Mouse (Mus musculus) mouse embryonic stem cell (cell line): ENCODE results near the gene Gdi1.
"Not testable (repeated sequence)": the region's sequence is repeated elsewhere in the genome, so short reads cannot be mapped to it uniquely, and the experiment has no call there.

Experiments
- in situ Hi-C, 2 experiments: fragments of 300-500 bp; cut with MboI; formaldehyde crosslinking; loops; 1 replicate in 1 of 2; 3 replicates in 1 of 2; pipeline ENCODE4 v1.14.3; 2019 to 2020; ENCODE audit warnings: low sequenced_read_pairs in 2 of 2, low pct_unique_long_range_greater_than_20kb in 1 of 2, mixed read lengths in 1 of 2; ENCODE audit not compliant: unreplicated experiment in 1 of 2

Gdi1 gene

GRCm38 (mm10) chrX:74312540-74313464 is 8.0 kb downstream of the Gdi1 start, which contains the start of gene Fam50a:
TSS of gene Fam50a (plus strand) at chrX:74313033.
- in situ Hi-C loops = no loop called here

- in situ Hi-C loops = no loop called here
These were observed 23.9 kb downstream of the Gdi1 start, which contains the start of gene Plxna3 for GRCm38 (mm10) chrX:74328725-74329161. TSS of gene Plxna3 (plus strand) at chrX:74329066.

GRCm38 (mm10) chrX:74329215-74329671 is 24.4 kb downstream of the Gdi1 start:
- in situ Hi-C loops = no loop called here

GRCm38 (mm10) chrX:74330166-74330930 is 25.6 kb downstream of the Gdi1 start:
- in situ Hi-C loops = no loop called here

GRCm38 (mm10) chrX:74352645-74353466 is 48.1 kb downstream of the Gdi1 start:
- in situ Hi-C loops = no loop called here

GRCm38 (mm10) chrX:74353467-74353770 is 48.6 kb downstream of the Gdi1 start, which contains the start of gene Lage3:
TSS of gene Lage3 (minus strand) at chrX:74353618.
- in situ Hi-C loops = no loop called here

- in situ Hi-C loops = not testable (repeated sequence)
These were observed 52.3 kb downstream of the Gdi1 start for GRCm38 (mm10) chrX:74357069-74357468.

GRCm38 (mm10) chrX:74359171-74359570 is 54.4 kb downstream of the Gdi1 start:
- in situ Hi-C loops = no loop called here
